Mouse (Mus musculus): Measurements from ENCODE around the gene Olfr347. TPM values are rescaled to one million over a fixed set of nuclear protein-coding genes. Genes with fewer than 3 reads are reported as not detected.

Gene Olfr347
- polyA plus RNA-seq (2015; fragmentation: Nextera tagmentation; extraction: Ambion mirVana), result not detected in 2 replicates

GRCm38 (mm10) chr2:36731602-36732001, at the start of gene Olfr347:
TSS of gene Olfr347 (plus strand) at chr2:36731902.
- no peak for ATAC-seq (ENCODE audit: low FRiP score, low read depth)
- Histone ChIP-seq H3K36me3 (no peaks in the 10 kb centered on the region), H3K27me3 (no peaks in the 10 kb centered on the region), H3K27ac (no peak within 1 kb of the TSS), H3K4me2 (replicated peaks) (no peak within 1 kb of the TSS), H3K9me3 (peaks cover 9% of the 10 kb centered on the region), H3K4me3 (no peak within 1 kb of the TSS), H3K9ac (no peak within 1 kb of the TSS), H3K4me1 (no peaks in the 10 kb centered on the region)

- 90% methylated on average over 1 of the region's 1 CpGs for WGBS
- H3K4me1 ChIP-seq, result no peaks in the 10 kb centered on the region
- H3K4me2 ChIP-seq (replicated peaks), result no peak within 1 kb of the TSS
- H3K9ac ChIP-seq, result no peak within 1 kb of the TSS
- no peaks in the 10 kb centered on the region for H3K36me3 ChIP-seq
- H3K9me3 ChIP-seq, result peaks cover 20% of the 10 kb centered on the region
- no peak within 1 kb of the TSS for H3K4me3 ChIP-seq
- no peak within 1 kb of the TSS for H3K27ac ChIP-seq
- H3K27me3 ChIP-seq, result no peaks in the 10 kb centered on the region
- ATAC-seq (ENCODE audit: low FRiP score, low read depth), result no peak
These were observed 46.2 kb upstream of the Olfr347 start, which contains the start of gene Olfr346 for GRCm38 (mm10) chr2:36685488-36685887. TSS of gene Olfr346 (plus strand) at chr2:36685788.

GRCm38 (mm10) chr2:36736226-36736625, 4.5 kb downstream of the Olfr347 start:
- Histone ChIP-seq H3K27ac (no peak overlapping the region), H3K9ac (no peak overlapping the region), H3K4me2 (replicated peaks) (no peak overlapping the region), H3K9me3 (0 out of 2 replicates have a peak, but pooled peaks cover 3% of the 10 kb centered on the region), H3K27me3 (no peaks in the 10 kb centered on the region), H3K4me1 (no peaks in the 10 kb centered on the region), H3K36me3 (no peaks in the 10 kb centered on the region), H3K4me3 (no peak overlapping the region)
- no peak for ATAC-seq (ENCODE audit: low FRiP score, low read depth)
- WGBS, result 55% methylated on average over 3 of the region's 3 CpGs

- H3K27ac ChIP-seq, result no peak within 1 kb of the TSS
- ATAC-seq (ENCODE audit: low FRiP score, low read depth), result no peak
- H3K27me3 ChIP-seq, result no peaks in the 10 kb centered on the region
- H3K9ac ChIP-seq, result no peak within 1 kb of the TSS
- 70% methylated on average over 2 of the region's 2 CpGs for WGBS
- H3K4me1 ChIP-seq, result no peaks in the 10 kb centered on the region
- H3K9me3 ChIP-seq, result peaks cover 15% of the 10 kb centered on the region; the same call in 1 of the 2 replicates
- H3K36me3 ChIP-seq, result no peaks in the 10 kb centered on the region
- no peak within 1 kb of the TSS for H3K4me2 ChIP-seq (replicated peaks)
- no peak within 1 kb of the TSS for H3K4me3 ChIP-seq
These were observed 52.3 kb downstream of the Olfr347 start, which contains the start of gene Olfr348 for GRCm38 (mm10) chr2:36783976-36784375. TSS of gene Olfr348 (plus strand) at chr2:36784276.

Other genes starting within 250 kb of the Olfr347 start
- gene Olfr341, start 249.4 kb upstream of the Olfr347 start, polyA plus RNA-seq (2015; fragmentation: Nextera tagmentation; extraction: Ambion mirVana), result not detected in 2 replicates
- not detected in 2 replicates for gene Olfr342, start 206.9 kb upstream of the Olfr347 start, polyA plus RNA-seq (2015; fragmentation: Nextera tagmentation; extraction: Ambion mirVana)
- gene Olfr344, start 165.2 kb upstream of the Olfr347 start, polyA plus RNA-seq (2015; fragmentation: Nextera tagmentation; extraction: Ambion mirVana), result not detected in 2 replicates
- gene Olfr345, start 91.9 kb upstream of the Olfr347 start, polyA plus RNA-seq (2015; fragmentation: Nextera tagmentation; extraction: Ambion mirVana), result not detected in 2 replicates
- gene Olfr346, start 46.1 kb upstream of the Olfr347 start, polyA plus RNA-seq (2015; fragmentation: Nextera tagmentation; extraction: Ambion mirVana), result not detected in 2 replicates
- not detected in 2 replicates for gene Olfr348, start 52.4 kb downstream of the Olfr347 start, polyA plus RNA-seq (2015; fragmentation: Nextera tagmentation; extraction: Ambion mirVana)
- gene Olfr50, start 58.6 kb downstream of the Olfr347 start, polyA plus RNA-seq (2015; fragmentation: Nextera tagmentation; extraction: Ambion mirVana), result not detected in 2 replicates
- gene Olfr3, start 85.1 kb downstream of the Olfr347 start, polyA plus RNA-seq (2015; fragmentation: Nextera tagmentation; extraction: Ambion mirVana), result not detected in 2 replicates
- gene Olfr350, start 114.4 kb downstream of the Olfr347 start, polyA plus RNA-seq (2015; fragmentation: Nextera tagmentation; extraction: Ambion mirVana), result not detected in 2 replicates
- gene Olfr351, start 130.8 kb downstream of the Olfr347 start, polyA plus RNA-seq (2015; fragmentation: Nextera tagmentation; extraction: Ambion mirVana), result not detected in 2 replicates
- not detected in 2 replicates for gene Olfr352, start 136.6 kb downstream of the Olfr347 start, polyA plus RNA-seq (2015; fragmentation: Nextera tagmentation; extraction: Ambion mirVana)
- not detected in 2 replicates for gene Olfr353, start 161.0 kb downstream of the Olfr347 start, polyA plus RNA-seq (2015; fragmentation: Nextera tagmentation; extraction: Ambion mirVana)
- gene Olfr354, start 173.8 kb downstream of the Olfr347 start, polyA plus RNA-seq (2015; fragmentation: Nextera tagmentation; extraction: Ambion mirVana), result not detected in 2 replicates
- gene Olfr355, start 197.0 kb downstream of the Olfr347 start, polyA plus RNA-seq (2015; fragmentation: Nextera tagmentation; extraction: Ambion mirVana), result not detected in 2 replicates
- gene Olfr356, start 205.2 kb downstream of the Olfr347 start, polyA plus RNA-seq (2015; fragmentation: Nextera tagmentation; extraction: Ambion mirVana), result not detected in 2 replicates